ENCODE assay signal across 23 mouse cellular contexts in the genomic region with DNA sequence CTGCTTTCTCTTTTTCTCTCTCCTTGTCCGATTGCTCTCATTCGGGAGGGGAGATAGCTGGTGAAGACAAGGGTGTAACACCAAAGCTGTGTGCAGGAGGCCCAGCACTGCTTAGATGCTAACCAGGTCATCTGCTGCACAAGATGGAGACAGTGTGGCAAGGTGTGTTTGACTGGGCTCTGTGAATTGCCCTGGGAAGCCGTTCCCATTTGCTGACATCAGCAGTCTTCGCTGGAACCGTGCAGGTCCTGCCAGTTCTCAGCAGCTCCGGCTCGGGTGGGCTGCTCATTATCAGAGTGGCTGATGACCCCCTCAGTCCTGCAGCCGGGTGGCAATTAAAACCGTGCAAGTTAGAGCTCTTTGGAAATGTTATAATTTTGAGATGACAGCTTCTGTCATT.
"Had no signal": no experiment of that assay in that cellular context is flagged by ENCODE, and none has a peak within 500 bp of the region (broad histone marks: within the 10 kb centered on the region; RNA-seq: fewer than 3 reads in every experiment).

No protein-coding gene starts in this region.

- H3K4me1 ChIP-seq: heart, embryonic 12.5 days; hindbrain, embryonic 13.5 days; intestine, embryonic 15.5 days; limb, embryonic 15.5 days; liver, embryonic 12.5 days had no signal

- ATAC-seq: hindbrain, postnatal 0 days; intestine, embryonic 15.5 days; liver, embryonic 12.5 days had no signal

- H3K27ac ChIP-seq: hindbrain, embryonic 13.5 days; hindbrain, postnatal 0 days; intestine, embryonic 15.5 days; kidney, embryonic 15.5 days; kidney, postnatal 0 days; limb, embryonic 13.5 days; limb, embryonic 15.5 days; liver, embryonic 12.5 days; liver, embryonic 14.5 days had no signal

- H3K9me3 ChIP-seq: heart, embryonic 12.5 days; hindbrain, embryonic 13.5 days; intestine, embryonic 15.5 days; kidney, embryonic 15.5 days; limb, embryonic 13.5 days; limb, embryonic 15.5 days; liver, embryonic 12.5 days had no signal

- H3K9ac ChIP-seq: heart, embryonic 12.5 days; hindbrain, embryonic 13.5 days; intestine, embryonic 15.5 days; kidney, embryonic 15.5 days; limb, embryonic 13.5 days; limb, embryonic 15.5 days; liver, embryonic 12.5 days; liver, embryonic 14.5 days had no signal

- DNase-seq: gastrocnemius, postnatal 14 days; gastrocnemius, postnatal 36 days; heart, adult 18-20 months; heart, postnatal 10 days; heart, postnatal 36 days; kidney, adult 11 months; kidney, adult 2 months; kidney, adult 9 months; kidney, postnatal 14 days; kidney, postnatal 36 days; layer of hippocampus, adult 9-11 months; layer of hippocampus, postnatal 36 days; left cerebral cortex, postnatal 4 days had no signal

- H3K27me3 ChIP-seq: heart, embryonic 12.5 days; intestine, embryonic 15.5 days; kidney, embryonic 15.5 days; limb, embryonic 13.5 days; limb, embryonic 15.5 days; liver, embryonic 12.5 days had no signal

- H3K36me3 ChIP-seq: heart, embryonic 12.5 days; hindbrain, embryonic 13.5 days; intestine, embryonic 15.5 days; kidney, embryonic 15.5 days; limb, embryonic 13.5 days; limb, embryonic 15.5 days had no signal

- H3K4me3 ChIP-seq: heart, embryonic 12.5 days; hindbrain, embryonic 13.5 days; intestine, embryonic 15.5 days; kidney, embryonic 15.5 days; limb, embryonic 13.5 days; limb, embryonic 15.5 days; liver, embryonic 12.5 days had no signal

- H3K4me2 ChIP-seq: heart, embryonic 12.5 days; hindbrain, embryonic 13.5 days; intestine, embryonic 15.5 days; kidney, embryonic 15.5 days; limb, embryonic 13.5 days; limb, embryonic 15.5 days; liver, embryonic 12.5 days had no signal
